Mouse (Mus musculus) limb, embryonic 12.5 days (tissue): ENCODE data around the gene Mrps27. TPM values are rescaled to one million over a fixed set of nuclear protein-coding genes. Genes with fewer than 3 reads are reported as not detected.

Source experiments
- ATAC-seq: fragments of 200-750 bp; cut with Nextera tagmentation; 2 replicates; pipeline ENCODE4 v1.8.0; 2017; ENCODE audit warnings: low read depth, moderate TSS enrichment; ENCODE audit not compliant: insufficient number of reproducible peaks, insufficient read depth, low FRiP score, low TSS enrichment
- H3K27ac ChIP-seq: fragments of 300-500 bp; sonication (generic); 2 replicates; pipeline ENCODE4 v1.5.1; 2016; ENCODE audit warnings: mild to moderate bottlenecking, moderate library complexity
- H3K27me3 ChIP-seq: fragments of 300-500 bp; sonication (generic); 2 replicates; pipeline ENCODE4 v1.6.1; 2016; ENCODE audit warnings: mild to moderate bottlenecking, moderate library complexity
- H3K36me3 ChIP-seq: fragments of 300-500 bp; sonication (generic); 2 replicates; pipeline ENCODE4 v1.6.1; 2016; ENCODE audit warnings: mild to moderate bottlenecking, moderate library complexity
- H3K4me1 ChIP-seq: fragments of 300-500 bp; sonication (generic); replicated peaks from 2 replicates; pipeline ENCODE4 v1.6.1; 2016
- H3K4me2 ChIP-seq: fragments of 300-500 bp; sonication (generic); 2 replicates; pipeline ENCODE4 v1.6.1; 2016; ENCODE audit warnings: mild to moderate bottlenecking, moderate library complexity
- H3K4me3 ChIP-seq: fragments of 300-500 bp; sonication (generic); replicated peaks from 2 replicates; pipeline ENCODE4 v1.5.1; 2016; ENCODE audit warnings: mild to moderate bottlenecking
- H3K9ac ChIP-seq: fragments of 300-500 bp; sonication (generic); replicated peaks from 2 replicates; pipeline ENCODE4 v1.6.1; 2016; ENCODE audit warnings: mild to moderate bottlenecking, moderate library complexity
- H3K9me3 ChIP-seq: fragments of 300-500 bp; sonication (generic); 2 replicates; pipeline ENCODE4 v1.6.1; 2016; ENCODE audit warnings: mild to moderate bottlenecking, moderate library complexity
- WGBS: fragments of 180-500 bp; shearing (Covaris S2); methylation state at CpG from one replicate; pipeline ENCODE4 v1.1.7; 2016; 5-methylcytosine and 5-hydroxymethylcytosine counted together
- polyA plus RNA-seq: library from polyadenylated mRNA; unstranded; fragments of >200 nt; fragmentation: Nextera tagmentation; extraction: Ambion mirVana; gene quantifications from 2 replicates; pipeline ENCODE4 v1.2.1, GENCODE M21; 2016

Mrps27 gene
- polyA plus RNA-seq, 1 experiment from 2014 or later = 66.2 TPM

- WGBS = 86% methylated on average over 12 of the region's 12 CpGs
- ATAC-seq = no peak
- H3K9ac ChIP-seq = no peak overlapping the region
- H3K36me3 ChIP-seq = peaks cover 55% of the 10 kb centered on the region
- peaks cover 10% of the 10 kb centered on the region for H3K4me1 ChIP-seq
- no peak overlapping the region for H3K4me3 ChIP-seq
- no peak overlapping the region for H3K27ac ChIP-seq
- no peaks in the 10 kb centered on the region for H3K27me3 ChIP-seq
- H3K9me3 ChIP-seq = no peaks in the 10 kb centered on the region
- H3K4me2 ChIP-seq = no peak overlapping the region
Measured at GRCm38 (mm10) chr13:99369103-99369502, 24.5 kb downstream of the Mrps27 start.

- no peak for ATAC-seq
- WGBS = 96% methylated on average over 5 of the region's 5 CpGs
Measured at GRCm38 (mm10) chr13:99371285-99371684, 26.7 kb downstream of the Mrps27 start.

DNA sequence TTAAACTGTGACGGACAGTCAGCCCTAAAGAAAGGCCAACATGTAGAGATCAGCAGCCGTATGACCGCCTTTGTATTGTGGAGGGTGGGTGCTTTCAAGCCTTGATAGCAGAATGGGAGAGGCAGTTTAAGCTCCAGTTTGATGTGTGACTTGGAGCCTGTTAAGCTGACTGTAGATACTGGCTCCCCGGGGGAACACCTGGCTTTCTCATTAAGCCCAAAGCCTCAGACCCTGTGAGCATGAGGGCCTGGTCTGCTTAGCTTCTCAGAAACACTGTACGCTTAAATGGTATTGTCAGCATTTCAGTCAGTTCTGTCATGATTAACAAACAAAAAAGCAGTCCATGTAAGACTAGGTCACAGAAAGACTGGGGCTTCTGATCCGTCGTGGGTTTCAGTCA, 29.1 kb downstream of the Mrps27 start:
- H3K4me3 ChIP-seq = no peak overlapping the region
- WGBS = 57% methylated on average over 7 of the region's 7 CpGs
- no peak for ATAC-seq
- H3K9ac ChIP-seq = no peak overlapping the region
- peaks cover 13% of the 10 kb centered on the region; the same call in 1 of the 2 replicates for H3K4me1 ChIP-seq
- peak overlapping the region; percentile 50; the same call in 1 of the 2 replicates for H3K27ac ChIP-seq
- H3K36me3 ChIP-seq = peaks cover 25% of the 10 kb centered on the region
- no peaks in the 10 kb centered on the region for H3K9me3 ChIP-seq
- no peak overlapping the region for H3K4me2 ChIP-seq
- no peaks in the 10 kb centered on the region for H3K27me3 ChIP-seq

More at GRCm38 (mm10) chr13:99371285-99371684, 26.7 kb downstream of the Mrps27 start:
- H3K9me3 ChIP-seq = no peaks in the 10 kb centered on the region
- no peaks in the 10 kb centered on the region for H3K27me3 ChIP-seq
- no peak overlapping the region for H3K9ac ChIP-seq
- peaks cover 13% of the 10 kb centered on the region for H3K4me1 ChIP-seq
- H3K4me3 ChIP-seq = no peak overlapping the region
- no peak overlapping the region for H3K27ac ChIP-seq
- peaks cover 37% of the 10 kb centered on the region for H3K36me3 ChIP-seq
- H3K4me2 ChIP-seq = no peak overlapping the region

DNA sequence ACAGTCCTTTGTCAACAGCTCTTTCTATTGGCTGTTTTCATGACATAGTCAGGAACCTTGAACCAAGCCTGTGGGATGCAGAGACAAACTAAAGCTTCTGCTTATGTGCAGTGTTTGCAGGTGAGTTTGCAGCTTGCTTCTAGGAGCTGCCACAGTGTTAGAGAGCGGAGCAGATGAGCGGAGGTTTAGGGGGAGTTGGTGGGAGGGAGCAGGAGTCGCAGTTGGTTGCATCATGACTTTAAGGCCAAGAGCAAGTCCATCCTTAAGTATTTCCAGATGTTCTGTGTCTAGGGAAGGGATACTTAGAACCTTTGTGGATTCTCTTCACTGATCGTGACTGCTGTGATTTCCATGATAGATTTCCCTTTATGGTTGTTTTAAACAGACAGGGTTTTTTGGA, 29.6 kb downstream of the Mrps27 start:
- Histone ChIP-seq H3K4me3 (no peak overlapping the region), H3K36me3 (peaks cover 23% of the 10 kb centered on the region), H3K27ac (peak overlapping the region; percentile 50; the same call in 1 of the 2 replicates), H3K4me2 (no peak overlapping the region), H3K4me1 (peaks cover 13% of the 10 kb centered on the region; the same call in 1 of the 2 replicates), H3K9me3 (no peaks in the 10 kb centered on the region), H3K9ac (no peak overlapping the region), H3K27me3 (no peaks in the 10 kb centered on the region)
- 39% methylated on average over 4 of the region's 4 CpGs for WGBS
- no peak for ATAC-seq

- H3K27ac ChIP-seq = no peak overlapping the region
- no peaks in the 10 kb centered on the region for H3K9me3 ChIP-seq
- H3K27me3 ChIP-seq = no peaks in the 10 kb centered on the region
- WGBS = 38% methylated on average over 6 of the region's 6 CpGs
- H3K9ac ChIP-seq = no peak overlapping the region
- no peak overlapping the region for H3K4me3 ChIP-seq
- ATAC-seq = no peak
- H3K36me3 ChIP-seq = peaks cover 19% of the 10 kb centered on the region; the same call in 1 of the 2 replicates
- H3K4me2 ChIP-seq = no peak overlapping the region
- peaks cover 13% of the 10 kb centered on the region; the same call in 1 of the 2 replicates for H3K4me1 ChIP-seq
Measured at GRCm38 (mm10) chr13:99375550-99375949, 31.0 kb downstream of the Mrps27 start.

GRCm38 (mm10) chr13:99377055-99377454, 32.5 kb downstream of the Mrps27 start:
- Histone ChIP-seq H3K36me3 (peaks cover 19% of the 10 kb centered on the region; the same call in 1 of the 2 replicates), H3K27ac (no peak overlapping the region), H3K4me1 (peaks cover 13% of the 10 kb centered on the region; the same call in 1 of the 2 replicates), H3K27me3 (no peaks in the 10 kb centered on the region), H3K9ac (no peak overlapping the region), H3K4me2 (no peak overlapping the region), H3K4me3 (no peak overlapping the region), H3K9me3 (no peaks in the 10 kb centered on the region)
- WGBS = 87% methylated on average over 6 of the region's 6 CpGs
- ATAC-seq = no peak

DNA sequence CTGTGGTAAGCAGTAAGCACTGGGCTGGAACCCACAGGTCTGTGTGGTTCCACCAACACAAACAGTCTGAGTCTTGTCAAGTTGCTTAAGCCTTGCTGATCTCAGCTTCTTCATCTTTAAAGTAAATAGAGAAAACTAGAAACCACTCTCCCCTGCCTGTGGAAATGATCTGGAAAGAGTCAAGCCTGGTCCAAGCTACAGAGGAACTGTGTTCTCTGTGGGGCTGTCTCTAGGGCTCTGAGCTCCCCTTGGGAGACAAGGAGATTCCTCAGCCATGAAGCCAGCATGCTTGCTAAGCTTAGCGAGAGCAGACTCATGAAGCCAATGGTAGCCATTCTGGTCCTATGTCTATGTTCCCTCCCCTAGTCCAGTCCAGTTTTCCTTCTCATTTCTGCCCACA, 33.6 kb downstream of the Mrps27 start:
- no peak overlapping the region for H3K4me2 ChIP-seq
- ATAC-seq = no peak
- H3K9ac ChIP-seq = no peak overlapping the region
- WGBS = 93% methylated on average over 1 of the region's 1 CpGs
- no peak overlapping the region for H3K4me3 ChIP-seq
- H3K27ac ChIP-seq = no peak overlapping the region
- H3K36me3 ChIP-seq = peaks cover 17% of the 10 kb centered on the region; the same call in 1 of the 2 replicates
- H3K9me3 ChIP-seq = no peaks in the 10 kb centered on the region
- H3K27me3 ChIP-seq = no peaks in the 10 kb centered on the region
- H3K4me1 ChIP-seq = peaks cover 12% of the 10 kb centered on the region; the same call in 1 of the 2 replicates

- ATAC-seq = no peak
Measured at GRCm38 (mm10) chr13:99382373-99382772, 37.8 kb downstream of the Mrps27 start.

DNA sequence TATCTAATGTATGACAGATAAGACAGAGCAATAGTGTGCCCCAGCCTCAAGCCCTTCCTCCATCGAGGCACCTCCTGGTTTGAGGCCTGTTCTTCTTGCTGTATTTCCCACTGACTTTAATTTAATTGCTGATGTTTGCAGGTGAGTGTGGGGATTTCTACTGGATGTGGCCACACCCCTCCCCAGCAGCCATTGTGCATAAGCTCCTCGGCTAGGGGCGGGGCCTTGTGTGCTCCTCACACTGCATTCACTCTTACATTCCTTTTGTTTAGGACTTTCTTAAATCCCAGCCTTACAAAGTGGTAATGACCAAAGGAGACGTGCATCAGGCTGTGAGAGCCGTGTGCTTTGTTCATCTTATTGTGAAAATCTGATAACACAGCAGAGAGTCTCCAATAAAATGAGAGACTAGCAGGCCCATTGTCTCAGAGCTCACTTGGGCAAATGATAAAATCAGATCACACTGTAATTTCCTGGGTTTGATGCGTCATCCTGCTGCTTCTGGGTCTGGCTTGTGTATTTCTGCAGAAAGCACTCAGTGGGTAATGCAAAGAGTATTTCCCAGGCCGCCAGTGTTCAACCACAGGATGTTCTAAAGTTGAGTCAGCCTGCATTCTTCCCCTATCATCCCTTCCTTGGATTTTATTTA, 40.1 kb downstream of the Mrps27 start:
- Histone ChIP-seq H3K9ac (no peak overlapping the region), H3K4me3 (no peak overlapping the region), H3K27ac (no peak overlapping the region), H3K4me2 (no peak overlapping the region), H3K4me1 (peaks cover 15% of the 10 kb centered on the region), H3K9me3 (no peaks in the 10 kb centered on the region), H3K36me3 (peaks cover 3% of the 10 kb centered on the region), H3K27me3 (no peaks in the 10 kb centered on the region)
- ATAC-seq = no peak
- 85% methylated on average over 7 of the region's 7 CpGs for WGBS

More at GRCm38 (mm10) chr13:99382373-99382772, 37.8 kb downstream of the Mrps27 start:
- H3K4me3 ChIP-seq = no peak overlapping the region
- no peaks in the 10 kb centered on the region for H3K9me3 ChIP-seq
- peaks cover 8% of the 10 kb centered on the region for H3K36me3 ChIP-seq
- 66% methylated on average over 6 of the region's 6 CpGs for WGBS
- no peaks in the 10 kb centered on the region for H3K27me3 ChIP-seq
- H3K9ac ChIP-seq = no peak overlapping the region
- H3K4me2 ChIP-seq = no peak overlapping the region
- no peak overlapping the region for H3K27ac ChIP-seq
- H3K4me1 ChIP-seq = peaks cover 7% of the 10 kb centered on the region; the same call in 1 of the 2 replicates

- Histone ChIP-seq H3K4me2 (no peak overlapping the region), H3K27ac (no peak overlapping the region), H3K9ac (no peak overlapping the region), H3K4me1 (peaks cover 15% of the 10 kb centered on the region), H3K27me3 (no peaks in the 10 kb centered on the region), H3K36me3 (peaks cover 13% of the 10 kb centered on the region), H3K4me3 (no peak overlapping the region), H3K9me3 (no peaks in the 10 kb centered on the region)
- ATAC-seq = no peak
- WGBS = 90% methylated on average over 6 of the region's 6 CpGs
Measured at GRCm38 (mm10) chr13:99385911-99386310, 41.3 kb downstream of the Mrps27 start.

GRCm38 (mm10) chr13:99386341-99386740, 41.8 kb downstream of the Mrps27 start:
- Histone ChIP-seq H3K27ac (no peak overlapping the region), H3K4me2 (no peak overlapping the region), H3K4me1 (peaks cover 15% of the 10 kb centered on the region), H3K4me3 (no peak overlapping the region), H3K27me3 (no peaks in the 10 kb centered on the region), H3K36me3 (peaks cover 12% of the 10 kb centered on the region), H3K9me3 (no peaks in the 10 kb centered on the region), H3K9ac (no peak overlapping the region)
- no peak for ATAC-seq
- WGBS = 89% methylated on average over 7 of the region's 7 CpGs
